Mouse (Mus musculus) liver, embryonic 14.5 days (tissue): ENCODE measurements around the gene 1520401A03Rik. TPM values are rescaled to one million over a fixed set of nuclear protein-coding genes. Genes with fewer than 3 reads are reported as not detected.
A peak's percentile ranks its signal among the peaks of the same experiment; 100 is the strongest.

Source experiments
- ATAC-seq: fragments of 200-750 bp; cut with Nextera tagmentation; 2 replicates; pipeline ENCODE4 v1.8.0; 2017; ENCODE audit warnings: moderate number of reproducible peaks, mild to moderate bottlenecking, moderate library complexity; ENCODE audit not compliant: insufficient read depth
- DNase-seq, 3 experiments: peaks; one replicate each; pipeline ENCODE4 v3.0.0-alpha.2; 2012 to 2013; ENCODE audit warnings: low read depth in 3 of 3, low spot score in 3 of 3
- H3K27ac ChIP-seq: fragments of 300-500 bp; sonication (generic); 2 replicates; pipeline ENCODE4 v1.5.1; 2014; ENCODE audit warnings: moderate library complexity, mild to moderate bottlenecking, control low read depth, inconsistent platforms
- H3K27me3 ChIP-seq: fragments of 300-500 bp; sonication (generic); 2 replicates; pipeline ENCODE4 v1.6.1; 2014; ENCODE audit warnings: mild to moderate bottlenecking, low read length, moderate library complexity; ENCODE audit not compliant: control insufficient read depth, insufficient read depth
- H3K36me3 ChIP-seq: fragments of 300-500 bp; sonication (generic); replicated peaks from 2 replicates; pipeline ENCODE4 v1.6.1; 2014; ENCODE audit warnings: low read depth; ENCODE audit not compliant: control insufficient read depth, insufficient read depth
- H3K4me1 ChIP-seq, 2 experiments: fragments of 200-500 bp in 1 of 2; fragments of 300-500 bp in 1 of 2; sonication (generic) in 1 of 2; replicated peaks; 2 replicates each; pipeline ENCODE4 v1.6.1; 2012 to 2014; ENCODE audit warnings: antibody characterized with exemption in 1 of 2, inconsistent platforms in 1 of 2, low read length in 1 of 2; ENCODE audit not compliant: control insufficient read depth in 2 of 2, insufficient read depth in 2 of 2
- H3K4me2 ChIP-seq: fragments of 300-500 bp; sonication (generic); 2 replicates; pipeline ENCODE4 v1.6.1; 2014; ENCODE audit warnings: low read depth, mild to moderate bottlenecking, control low read depth, moderate library complexity
- H3K4me3 ChIP-seq, 2 experiments: fragments of 200-500 bp in 1 of 2; fragments of 300-500 bp in 1 of 2; sonication (generic) in 1 of 2; 2 replicates each; pipeline ENCODE4 v1.5.1; 2012 to 2014; ENCODE audit warnings: low read depth in 2 of 2, low read length in 2 of 2, mild to moderate bottlenecking in 2 of 2, control low read depth in 1 of 2, inconsistent platforms in 1 of 2, moderate library complexity in 1 of 2; ENCODE audit not compliant: insufficient read depth in 1 of 2
- H3K9ac ChIP-seq: fragments of 300-500 bp; sonication (generic); replicated peaks from 2 replicates; pipeline ENCODE4 v1.6.1; 2014; ENCODE audit warnings: mild to moderate bottlenecking, control low read depth, moderate library complexity
- H3K9me3 ChIP-seq: fragments of 300-500 bp; sonication (generic); 2 replicates; pipeline ENCODE4 v1.6.1; 2016; ENCODE audit warnings: low read length, mixed read lengths; ENCODE audit not compliant: control insufficient read depth
- CTCF ChIP-seq: IDR thresholded peaks from 2 replicates; pipeline ENCODE4 v1.5.1; 2016; ENCODE audit warnings: antibody characterized with exemption, low read depth, control low read depth
- EP300 ChIP-seq: IDR thresholded peaks from 2 replicates; pipeline ENCODE4 v1.6.1; 2016; ENCODE audit warnings: antibody characterized with exemption, low read depth
- WGBS: fragments of 180-500 bp; shearing (Covaris S2); extraction: QIAGEN DNeasy Blood & Tissue Kit; methylation state at CpG from one replicate; pipeline ENCODE4 v1.1.7; 2014; ENCODE audit not compliant: insufficient replicate concordance; 5-methylcytosine and 5-hydroxymethylcytosine counted together
- polyA plus RNA-seq, 2 experiments: library from polyadenylated mRNA; depleted of rRNA in 1 of 2; stranded (reverse) in 1 of 2; unstranded in 1 of 2; fragments of >200 nt; fragmentation: Nextera tagmentation in 1 of 2; extraction: Ambion mirVana in 1 of 2; gene quantifications; 2 replicates each; pipeline versions ENCODE4 v1.2.1 to v1.2.3; 2012 to 2014

1520401A03Rik gene
- polyA plus RNA-seq, 2 experiments: 0.09 TPM; not detected in 1

DNA sequence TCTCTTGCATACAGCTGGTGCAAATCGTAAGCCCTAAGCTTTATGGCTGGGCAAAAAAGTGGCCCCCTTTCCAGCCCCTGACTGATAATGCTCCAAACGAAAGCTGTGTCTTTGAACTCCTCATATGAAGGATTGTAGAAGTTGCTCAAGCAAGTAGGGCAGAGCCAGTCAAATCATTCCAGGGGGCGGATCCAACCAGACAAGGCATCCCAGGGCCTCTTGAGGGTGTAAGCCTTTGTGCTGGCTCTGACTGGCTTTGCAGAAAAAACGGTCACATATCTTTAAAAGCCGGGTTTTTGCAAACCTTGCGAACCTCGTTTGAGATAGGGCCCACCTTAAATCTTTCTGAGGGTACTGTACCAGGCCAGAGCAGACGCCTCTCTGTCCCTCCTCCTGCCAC lies 21.5 kb upstream of the 1520401A03Rik start:
- Histone ChIP-seq H3K27me3 (peaks cover 77% of the 10 kb centered on the region), H3K4me2 (no peak overlapping the region), H3K4me3 (no peak overlapping the region), H3K9me3 (no peaks in the 10 kb centered on the region), H3K27ac (no peak overlapping the region), H3K4me1 (peaks cover 6 to 8% of the 10 kb centered on the region in 2 experiments; a peak in 3 of 4 replicates), H3K36me3 (no peaks in the 10 kb centered on the region), H3K9ac (no peak overlapping the region)
- ATAC-seq (no peak), DNase-seq (no peak)
- 19% methylated on average over 8 of the region's 8 CpGs for WGBS
- TF ChIP-seq CTCF: no peak
- TF ChIP-seq EP300: no peak

DNA sequence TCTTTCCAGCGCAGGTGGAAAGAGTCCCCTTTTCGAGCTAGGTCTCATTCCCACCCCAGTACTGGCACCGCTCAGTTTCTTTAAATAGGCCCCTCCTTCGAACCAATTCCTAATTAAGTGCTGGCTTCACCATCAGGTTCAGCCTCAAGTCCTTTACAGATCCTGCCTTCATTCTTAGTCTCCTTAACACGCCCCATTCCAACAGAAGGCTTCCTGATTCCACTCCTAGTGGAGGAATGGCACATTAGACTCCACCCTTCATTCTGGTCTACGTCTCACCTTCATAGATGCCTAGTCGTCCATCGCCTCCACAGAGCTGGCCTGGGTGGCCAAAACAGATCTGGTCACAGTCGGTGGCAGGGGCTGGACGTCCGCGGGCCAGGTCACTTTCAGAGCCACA lies 20.4 kb upstream of the 1520401A03Rik start:
- Histone ChIP-seq H3K27me3 (peaks cover 83% of the 10 kb centered on the region), H3K27ac (no peak overlapping the region), H3K4me2 (no peak overlapping the region), H3K4me1 (peaks cover 6 to 7% of the 10 kb centered on the region in 2 experiments; a peak in 3 of 4 replicates), H3K4me3 (no peak overlapping the region), H3K9ac (no peak overlapping the region), H3K36me3 (no peaks in the 10 kb centered on the region), H3K9me3 (no peaks in the 10 kb centered on the region)
- no peak for ATAC-seq
- no peak for DNase-seq
- WGBS: 50% methylated on average over 12 of the region's 12 CpGs
- TF ChIP-seq CTCF (no peak), EP300 (no peak)

DNA sequence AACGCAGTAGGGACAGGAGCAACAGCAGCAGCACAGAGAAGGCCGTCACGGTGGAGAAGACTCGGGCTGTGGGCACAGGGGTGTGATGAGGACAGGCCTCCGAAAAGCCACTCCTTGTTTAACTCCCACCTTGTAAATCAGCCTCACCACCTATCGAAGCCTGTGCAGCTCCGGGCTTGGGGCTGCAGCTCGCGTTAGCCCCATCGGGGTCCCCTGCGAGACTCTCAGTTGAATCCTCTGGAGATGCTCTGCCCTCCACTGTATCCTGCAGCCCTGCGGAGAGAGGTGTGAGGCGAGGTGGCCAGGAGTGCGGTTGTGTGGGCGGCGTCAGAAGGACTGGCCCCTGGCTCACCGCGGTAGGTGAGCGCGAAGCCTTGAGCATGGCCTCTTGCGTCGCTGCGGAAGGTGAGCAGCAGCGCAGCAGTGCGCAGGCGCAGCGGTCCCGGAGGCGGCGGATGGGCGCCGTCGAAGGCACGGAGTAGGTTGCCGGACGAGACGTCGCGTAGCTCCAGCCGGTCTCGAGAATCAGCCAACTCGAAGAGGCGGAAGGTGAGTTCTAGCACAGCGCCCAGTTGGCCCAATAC lies 19.7 kb upstream of the 1520401A03Rik start:
- Histone ChIP-seq H3K27me3 (peaks cover 83% of the 10 kb centered on the region), H3K9me3 (no peaks in the 10 kb centered on the region), H3K27ac (no peak overlapping the region), H3K4me1 (peaks cover 6 to 7% of the 10 kb centered on the region in 2 experiments; a peak in 3 of 4 replicates), H3K36me3 (no peaks in the 10 kb centered on the region), H3K9ac (no peak overlapping the region), H3K4me3 (no peak overlapping the region), H3K4me2 (peak overlapping the region; percentile 11; the same call in 1 of the 2 replicates)
- DNase-seq (no peak), ATAC-seq (no peak)
- no peak for TF ChIP-seq CTCF
- TF ChIP-seq EP300: no peak
- 10% methylated on average over 44 of the region's 44 CpGs for WGBS

GRCm38 (mm10) chr17:23741359-23742209 lies 19.0 kb upstream of the 1520401A03Rik start:
- no peak overlapping the region for H3K9ac ChIP-seq
- H3K27ac ChIP-seq: no peak overlapping the region
- H3K36me3 ChIP-seq: no peaks in the 10 kb centered on the region
- peak overlapping the region; percentile 82 for H3K4me2 ChIP-seq
- no peak for DNase-seq
- H3K9me3 ChIP-seq: no peaks in the 10 kb centered on the region
- 37% methylated on average over 38 of the region's 38 CpGs for WGBS
- H3K4me3 ChIP-seq: no peak overlapping the region
- no peak for ATAC-seq
- TF ChIP-seq EP300 (no peak), CTCF (no peak)
- H3K27me3 ChIP-seq: peaks cover 77% of the 10 kb centered on the region
- peaks cover 6 to 7% of the 10 kb centered on the region in 2 experiments; a peak in 3 of 4 replicates for H3K4me1 ChIP-seq

GRCm38 (mm10) chr17:23740598-23741021 lies 18.0 kb upstream of the 1520401A03Rik start, which contains the start of gene Paqr4:
Gene Paqr4, minus strand, starts transcription at chr17:23740867.
- H3K27ac ChIP-seq: peak within 1 kb of the TSS; percentile 44; the same call in 1 of the 2 replicates
- H3K36me3 ChIP-seq: no peaks in the 10 kb centered on the region; the same call in 1 of the 2 replicates
- peak within 1 kb of the TSS; percentile 69 for H3K9ac ChIP-seq
- 2% methylated on average over 13 of the region's 13 CpGs for WGBS
- H3K27me3 ChIP-seq: peaks cover 68% of the 10 kb centered on the region
- peak within 1 kb of the TSS; percentile 82 for H3K4me2 ChIP-seq
- H3K4me1 ChIP-seq: peaks cover 6 to 7% of the 10 kb centered on the region in 2 experiments; a peak in 3 of 4 replicates
- peak in 2 of 3 experiments; percentile 25 to 51 for DNase-seq
- TF ChIP-seq CTCF (0 out of 2 replicates have a peak, but pooled peaks have one; percentile 11), EP300 (no peak)
- no peaks in the 10 kb centered on the region for H3K9me3 ChIP-seq
- ATAC-seq: peak; percentile 85
- H3K4me3 ChIP-seq: peak within 1 kb of the TSS; percentile 55 to 62
